Mouse (Mus musculus) MEL (cell line): ENCODE measurements around the gene Uqcc1. TPM values are rescaled to one million over a fixed set of nuclear protein-coding genes. Genes with fewer than 3 reads are reported as not detected.

ENCODE experiments used
- DNase-seq: peaks from one replicate; pipeline ENCODE4 v3.0.0; 2011; ENCODE audit warnings: low read depth, low spot score
- H3K27ac ChIP-seq: 2 replicates; pipeline ENCODE4 v1.5.1; 2012; ENCODE audit warnings: low read depth, mild to moderate bottlenecking, control low read depth, low read length, moderate library complexity; ENCODE audit not compliant: control insufficient read depth
- H3K27me3 ChIP-seq, 2 experiments: fragments of 150-350 bp in 1 of 2; sonication (generic) in 1 of 2; 2 replicates each; pipeline ENCODE4 v1.6.1; 2012; ENCODE audit warnings: low read length in 2 of 2, mild to moderate bottlenecking in 2 of 2, improper control_type of control experiment in 1 of 2, moderate library complexity in 1 of 2; ENCODE audit not compliant: insufficient read depth in 2 of 2, control insufficient read depth in 1 of 2
- H3K36me3 ChIP-seq, 2 experiments: 2 replicates each; pipeline ENCODE4 v1.6.1; 2012 to 2014; ENCODE audit warnings: low read length in 2 of 2, improper control_type of control experiment in 1 of 2, inconsistent platforms in 1 of 2, mild to moderate bottlenecking in 1 of 2; ENCODE audit not compliant: insufficient read depth in 2 of 2, control insufficient read depth in 1 of 2
- H3K4me1 ChIP-seq, 2 experiments: fragments of 150-350 bp in 1 of 2; sonication (generic) in 1 of 2; 2 replicates each; pipeline ENCODE4 v1.6.1; 2012; ENCODE audit warnings: low read length in 2 of 2, improper control_type of control experiment in 1 of 2, mild to moderate bottlenecking in 1 of 2; ENCODE audit not compliant: insufficient read depth in 2 of 2, control insufficient read depth in 1 of 2
- H3K4me3 ChIP-seq, 2 experiments: fragments of 150-350 bp in 1 of 2; sonication (generic) in 1 of 2; 2 replicates each; pipeline ENCODE4 v1.5.1; 2012; ENCODE audit warnings: low read depth in 2 of 2, low read length in 2 of 2, mild to moderate bottlenecking in 2 of 2, moderate library complexity in 2 of 2, control low read depth in 1 of 2, improper control_type of control experiment in 1 of 2; ENCODE audit not compliant: control insufficient read depth in 1 of 2, insufficient read depth in 1 of 2
- H3K79me2 ChIP-seq: 2 replicates; pipeline ENCODE4 v1.6.1; 2012; ENCODE audit warnings: mild to moderate bottlenecking, low read length, moderate library complexity; ENCODE audit not compliant: control insufficient read depth, poor library complexity, insufficient read depth
- H3K9ac ChIP-seq: 2 replicates; pipeline ENCODE4 v1.6.1; 2012; ENCODE audit warnings: low read depth, mild to moderate bottlenecking, control low read depth, low read length, moderate library complexity; ENCODE audit not compliant: control insufficient read depth, poor library complexity, severe bottlenecking
- H3K9me3 ChIP-seq: fragments of 150-350 bp; sonication (generic); replicated peaks from 2 replicates; pipeline ENCODE4 v1.6.1; 2012; ENCODE audit warnings: mild to moderate bottlenecking, low read length, improper control_type of control experiment, moderate library complexity; ENCODE audit not compliant: insufficient read depth
- CHD1 ChIP-seq: IDR thresholded peaks from 2 replicates; pipeline ENCODE4 v1.6.1; 2012; ENCODE audit warnings: low read depth, mild to moderate bottlenecking, inconsistent platforms, low read length, improper control_type of control experiment
- E2F4 ChIP-seq: IDR thresholded peaks from 2 replicates; pipeline ENCODE4 v1.6.1; 2011; ENCODE audit warnings: low read depth, low read length, improper control_type of control experiment, borderline replicate concordance
- ELF1 ChIP-seq: IDR thresholded peaks from 2 replicates; pipeline ENCODE4 v1.6.1; 2014; ENCODE audit warnings: low read depth, mild to moderate bottlenecking, inconsistent platforms, low read length, improper control_type of control experiment, moderate library complexity
- EP300 ChIP-seq, 2 experiments: IDR thresholded peaks; 2 replicates each; pipeline ENCODE4 v1.6.1; 2011; ENCODE audit warnings: improper control_type of control experiment in 2 of 2, low read length in 2 of 2, low read depth in 1 of 2, mild to moderate bottlenecking in 1 of 2
- ETS1 ChIP-seq: IDR thresholded peaks from 2 replicates; pipeline ENCODE4 v1.6.1; 2012; ENCODE audit warnings: low read depth, mild to moderate bottlenecking, inconsistent platforms, low read length, improper control_type of control experiment, moderate library complexity
- GABPA ChIP-seq: IDR thresholded peaks from 2 replicates; pipeline ENCODE4 v1.6.1; 2012; ENCODE audit warnings: low read depth, mild to moderate bottlenecking, inconsistent platforms, low read length, improper control_type of control experiment, moderate library complexity
- JUND ChIP-seq: IDR thresholded peaks from 2 replicates; pipeline ENCODE4 v1.6.1; 2011; ENCODE audit warnings: low read depth, mild to moderate bottlenecking, improper control_type of control experiment, low read length
- KAT2A ChIP-seq: conservative IDR thresholded peaks from 2 replicates; pipeline ENCODE4 v1.6.1; 2012; ENCODE audit warnings: low read depth, low read length, improper control_type of control experiment, inconsistent platforms
- MEF2A ChIP-seq: IDR thresholded peaks from 2 replicates; pipeline ENCODE4 v1.6.1; 2014; ENCODE audit warnings: low read depth, mild to moderate bottlenecking, inconsistent platforms, low read length, improper control_type of control experiment; ENCODE audit not compliant: poor library complexity, insufficient replicate concordance, severe bottlenecking; ENCODE audit errors: extremely low read depth
- POLR2AphosphoS2 ChIP-seq: IDR thresholded peaks from 2 replicates; pipeline ENCODE4 v1.6.1; 2011; ENCODE audit warnings: low read length, improper control_type of control experiment
- POLR2AphosphoS5 ChIP-seq: IDR thresholded peaks from 2 replicates; pipeline ENCODE4 v1.6.1; 2012; ENCODE audit warnings: low read depth, borderline replicate concordance, mild to moderate bottlenecking, inconsistent platforms, low read length, moderate library complexity, mixed read lengths
- RAD21 ChIP-seq: IDR thresholded peaks from 2 replicates; pipeline ENCODE4 v1.6.1; 2011; ENCODE audit warnings: mild to moderate bottlenecking, low read depth, low read length, improper control_type of control experiment
- SIN3A ChIP-seq: IDR thresholded peaks from 2 replicates; pipeline ENCODE4 v1.6.1; 2012; ENCODE audit warnings: low read length, improper control_type of control experiment, inconsistent platforms
- SMC3 ChIP-seq: IDR thresholded peaks from 2 replicates; pipeline ENCODE4 v1.6.1; 2011; ENCODE audit warnings: low read depth, low read length, improper control_type of control experiment
- TCF12 ChIP-seq: IDR thresholded peaks from 2 replicates; pipeline ENCODE4 v1.6.1; 2014; ENCODE audit warnings: low read depth, mild to moderate bottlenecking, inconsistent platforms, low read length, improper control_type of control experiment, moderate library complexity
- UBTF ChIP-seq: IDR thresholded peaks from 2 replicates; pipeline ENCODE4 v1.6.1; 2012; ENCODE audit warnings: low read depth, mild to moderate bottlenecking, inconsistent platforms, low read length, improper control_type of control experiment, moderate library complexity, borderline replicate concordance; ENCODE audit not compliant: insufficient read depth
- USF1 ChIP-seq: IDR thresholded peaks from 2 replicates; pipeline ENCODE4 v1.6.1; 2014; ENCODE audit warnings: low read depth, mild to moderate bottlenecking, inconsistent platforms, low read length, improper control_type of control experiment, moderate library complexity
- USF2 ChIP-seq, 2 experiments: IDR thresholded peaks; 2 replicates each; pipeline ENCODE4 v1.6.1; 2011 to 2012; ENCODE audit warnings: improper control_type of control experiment in 2 of 2, low read length in 2 of 2, borderline replicate concordance in 1 of 2, inconsistent platforms in 1 of 2, low read depth in 1 of 2, mild to moderate bottlenecking in 1 of 2; ENCODE audit not compliant: insufficient read depth in 1 of 2
- ZC3H11A ChIP-seq: IDR thresholded peaks from 2 replicates; pipeline ENCODE4 v1.6.1; 2012; ENCODE audit warnings: low read depth, mild to moderate bottlenecking, inconsistent platforms, low read length, improper control_type of control experiment
- ZKSCAN1 ChIP-seq: IDR thresholded peaks from 2 replicates; pipeline ENCODE4 v1.6.1; 2012; ENCODE audit warnings: low read depth, mild to moderate bottlenecking, inconsistent platforms, low read length, improper control_type of control experiment, moderate library complexity
- ZNF384 ChIP-seq: IDR thresholded peaks from 2 replicates; pipeline ENCODE4 v1.6.1; 2012; ENCODE audit warnings: low read depth, mild to moderate bottlenecking, inconsistent platforms, low read length, improper control_type of control experiment
- polyA plus RNA-seq, 2 experiments: library from polyadenylated mRNA; stranded (reverse) in 1 of 2; unstranded in 1 of 2; fragments of >175 nt in 1 of 2; fragments of >200 nt in 1 of 2; gene quantifications; 2 replicates each; pipeline versions ENCODE4 v1.2.1 to v1.2.4; 2012; ENCODE audit warnings: low replicate concordance in 2 of 2, low read depth in 1 of 2; ENCODE audit not compliant: insufficient read length in 2 of 2, insufficient read depth in 1 of 2, missing spikeins in 1 of 2
- total RNA-seq: library from RNA; depleted of rRNA; stranded (reverse); fragments of 300-350 nt; gene quantifications from 2 replicates; pipeline ENCODE4 v1.2.3, GENCODE M21; 2012

Gene Uqcc1
- total and polyA plus RNA-seq, 3 experiments = 61.0 to 83.1 TPM; not detected in 1

- Histone ChIP-seq H3K4me3 (no peak overlapping the region), H3K79me2 (no peaks in the 10 kb centered on the region), H3K9me3 (no peaks in the 10 kb centered on the region), H3K27ac (no peak overlapping the region), H3K27me3 (peaks cover 2% of the 10 kb centered on the region in 2 experiments; a peak in 2 of 4 replicates), H3K36me3 (no peaks in the 10 kb centered on the region)
- no peak for DNase-seq
- TF ChIP-seq KAT2A (no peak), MEF2A (no peak), SMC3 (no peak), USF1 (no peak), JUND (no peak), CHD1 (no peak), ZC3H11A (no peak), ELF1 (no peak), TCF12 (no peak), POLR2AphosphoS2 (no peak), UBTF (no peak)
- TF ChIP-seq, all 39 proteins: peak for 0
- no peak overlapping the region for H3K9ac ChIP-seq
- H3K4me1 ChIP-seq = peaks cover 0 to 7% of the 10 kb centered on the region in 2 experiments; a peak in 2 of 4 replicates
Observed at GRCm38 (mm10) chr2:155805925-155806255, 124.2 kb downstream of the Uqcc1 start.

GRCm38 (mm10) chr2:155805231-155805924 lies 124.7 kb downstream of the Uqcc1 start:
- Histone ChIP-seq H3K36me3 (no peaks in the 10 kb centered on the region), H3K4me1 (peaks cover 0 to 7% of the 10 kb centered on the region in 2 experiments; a peak in 2 of 4 replicates), H3K9ac (no peak overlapping the region), H3K79me2 (no peaks in the 10 kb centered on the region), H3K27ac (no peak overlapping the region), H3K4me3 (no peak overlapping the region), H3K9me3 (no peaks in the 10 kb centered on the region), H3K27me3 (peaks cover 2% of the 10 kb centered on the region in 2 experiments; a peak in 3 of 4 replicates)
- TF ChIP-seq RAD21 (no peak), USF2 (IDR thresholded peaks at IDR 0.05; ENCODE audit: borderline replicate concordance in 1 of 2, insufficient read depth in 1 of 2, low read depth in 1 of 2, low read length in 2 of 2) (no peak), ZNF384 (no peak), E2F4 (no peak), KAT2A (no peak), ZKSCAN1 (no peak), ZC3H11A (no peak), GABPA (no peak), EP300 (IDR thresholded peaks at IDR 0.05; ENCODE audit: low read depth in 1 of 2, low read length in 2 of 2) (no peak), ETS1 (no peak), SIN3A (no peak), POLR2AphosphoS5 (no peak)
- no peak for DNase-seq
